Mouse (Mus musculus): ENCODE results near the gene Ifnab. TPM values are rescaled to one million over a fixed set of nuclear protein-coding genes. Genes with fewer than 3 reads are reported as not detected.

The Ifnab gene
- polyA plus RNA-seq, 1 experiment from 2014 or later, result not detected

DNA sequence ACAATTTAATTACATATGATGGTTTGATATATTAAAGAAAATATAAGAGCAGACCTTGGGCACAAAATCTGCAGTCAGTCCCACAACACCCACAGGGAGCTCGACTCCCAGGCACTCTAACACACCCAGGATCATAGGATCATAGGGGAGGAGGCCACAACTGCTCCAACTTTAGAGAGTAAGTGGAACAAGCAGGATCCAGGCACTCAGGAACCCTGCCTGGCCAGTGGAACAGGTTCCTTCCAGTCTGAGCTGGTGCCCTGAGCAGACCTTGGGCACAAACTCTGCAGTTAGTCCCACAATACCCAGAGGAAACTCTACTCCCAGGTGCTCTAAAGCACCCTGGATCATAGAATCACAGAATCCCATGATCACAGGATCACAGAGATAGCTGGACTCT lies 35.7 kb downstream of the Ifnab start:
- no peak overlapping the region for H3K9ac ChIP-seq
- 22% methylated on average over 1 of the region's 1 CpGs for WGBS (ENCODE audit: insufficient replicate concordance)
- H3K4me2 ChIP-seq, result no peak overlapping the region
- no peak overlapping the region for H3K27ac ChIP-seq (replicated peaks)
- no peak for ATAC-seq (ENCODE audit: insufficient read depth)
- H3K4me3 ChIP-seq (replicated peaks), result no peak overlapping the region
- H3K27me3 ChIP-seq, result no peaks in the 10 kb centered on the region
- no peaks in the 10 kb centered on the region for H3K9me3 ChIP-seq (replicated peaks)
- H3K36me3 ChIP-seq (replicated peaks), result no peaks in the 10 kb centered on the region
- no peaks in the 10 kb centered on the region for H3K4me1 ChIP-seq (replicated peaks)

DNA sequence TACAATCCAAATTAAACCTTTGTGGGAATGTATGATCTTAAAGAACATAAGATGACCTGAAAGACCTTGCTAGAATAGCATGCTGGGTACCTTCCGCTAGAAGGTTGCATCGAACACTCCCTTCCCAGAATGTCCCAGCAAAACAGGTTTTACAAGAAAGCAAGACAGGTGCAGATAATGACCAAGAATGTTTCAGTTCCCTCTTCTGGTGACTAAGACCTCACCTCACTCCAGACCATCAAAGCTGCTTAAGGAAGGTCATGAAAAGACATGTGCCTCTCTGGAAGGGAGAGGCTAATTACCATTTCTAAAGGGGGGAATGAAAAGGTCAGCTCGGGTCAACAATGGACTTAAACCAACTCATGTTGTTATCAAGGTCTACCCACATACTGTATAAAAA lies 37.5 kb downstream of the Ifnab start:
- Histone ChIP-seq H3K9ac (no peak overlapping the region), H3K4me1 (replicated peaks) (no peaks in the 10 kb centered on the region), H3K36me3 (replicated peaks) (no peaks in the 10 kb centered on the region), H3K4me3 (replicated peaks) (no peak overlapping the region), H3K27me3 (no peaks in the 10 kb centered on the region), H3K27ac (replicated peaks) (no peak overlapping the region), H3K4me2 (no peak overlapping the region), H3K9me3 (replicated peaks) (no peaks in the 10 kb centered on the region)
- 75% methylated on average over 3 of the region's 3 CpGs for WGBS (ENCODE audit: insufficient replicate concordance)
- no peak for ATAC-seq (ENCODE audit: insufficient read depth)

DNA sequence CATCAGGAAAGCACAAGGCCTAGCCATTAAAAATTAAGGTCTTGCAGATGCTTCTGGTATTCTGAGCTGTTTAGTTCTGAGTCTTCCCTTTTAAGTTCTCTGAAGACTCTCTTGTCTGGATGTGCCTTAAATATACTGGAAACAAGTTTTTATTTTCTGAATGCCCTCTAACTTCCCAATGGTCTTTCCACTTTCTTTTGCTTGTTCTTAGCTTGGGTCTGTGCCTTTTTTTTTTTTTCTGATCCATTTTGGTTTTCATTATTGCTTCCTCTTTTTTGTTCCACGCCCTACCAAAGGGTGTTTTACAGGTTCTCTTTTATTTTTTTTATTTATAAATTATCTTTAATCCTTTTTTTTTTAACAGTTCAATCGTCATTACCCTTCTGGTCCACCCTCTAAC lies 46.8 kb downstream of the Ifnab start, which contains the start of gene Ifna13:
Gene Ifna13, minus strand, starts transcription at position 101 of the 400 bp plus-strand sequence.
- ATAC-seq (ENCODE audit: insufficient read depth), result no peak
- WGBS (ENCODE audit: insufficient replicate concordance), result 18% methylated on average over 2 of the region's 2 CpGs

DNA sequence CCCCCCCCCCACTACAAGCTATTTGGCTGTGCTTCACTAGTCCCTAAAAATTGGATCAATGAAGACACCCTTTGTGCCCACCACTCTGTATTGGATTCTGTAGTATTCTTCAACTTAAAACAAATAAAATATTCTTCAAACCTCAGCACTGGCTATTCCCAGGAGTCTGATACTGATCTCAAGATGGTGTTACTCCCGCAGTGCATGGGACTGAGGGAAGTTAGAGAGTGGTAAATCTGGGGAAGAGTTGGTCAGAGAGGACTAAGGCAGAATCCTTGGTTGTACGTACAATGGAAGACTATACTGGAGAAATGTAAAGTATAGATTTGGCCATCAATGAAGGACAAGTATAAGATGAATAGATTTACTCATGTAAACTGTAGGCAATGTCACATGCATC lies 48.6 kb downstream of the Ifnab start:
- Histone ChIP-seq H3K4me2 (no peak overlapping the region), H3K4me1 (replicated peaks) (no peaks in the 10 kb centered on the region), H3K36me3 (replicated peaks) (no peaks in the 10 kb centered on the region), H3K9me3 (replicated peaks) (no peaks in the 10 kb centered on the region), H3K4me3 (replicated peaks) (no peak overlapping the region), H3K9ac (no peak overlapping the region), H3K27ac (replicated peaks) (no peak overlapping the region), H3K27me3 (no peaks in the 10 kb centered on the region)
- ATAC-seq (ENCODE audit: insufficient read depth), result no peak
- WGBS (ENCODE audit: insufficient replicate concordance), result 20% methylated on average over 2 of the region's 2 CpGs

More for the DNA sequence above, 46.8 kb downstream of the Ifnab start, which contains the start of gene Ifna13:
- H3K27me3 ChIP-seq, result no peaks in the 10 kb centered on the region
- H3K27ac ChIP-seq (replicated peaks), result no peak within 1 kb of the TSS
- H3K9me3 ChIP-seq (replicated peaks), result no peaks in the 10 kb centered on the region
- no peak within 1 kb of the TSS for H3K9ac ChIP-seq
- no peaks in the 10 kb centered on the region for H3K4me1 ChIP-seq (replicated peaks)
- H3K36me3 ChIP-seq (replicated peaks), result no peaks in the 10 kb centered on the region
- H3K4me3 ChIP-seq (replicated peaks), result no peak within 1 kb of the TSS
- H3K4me2 ChIP-seq, result no peak within 1 kb of the TSS

DNA sequence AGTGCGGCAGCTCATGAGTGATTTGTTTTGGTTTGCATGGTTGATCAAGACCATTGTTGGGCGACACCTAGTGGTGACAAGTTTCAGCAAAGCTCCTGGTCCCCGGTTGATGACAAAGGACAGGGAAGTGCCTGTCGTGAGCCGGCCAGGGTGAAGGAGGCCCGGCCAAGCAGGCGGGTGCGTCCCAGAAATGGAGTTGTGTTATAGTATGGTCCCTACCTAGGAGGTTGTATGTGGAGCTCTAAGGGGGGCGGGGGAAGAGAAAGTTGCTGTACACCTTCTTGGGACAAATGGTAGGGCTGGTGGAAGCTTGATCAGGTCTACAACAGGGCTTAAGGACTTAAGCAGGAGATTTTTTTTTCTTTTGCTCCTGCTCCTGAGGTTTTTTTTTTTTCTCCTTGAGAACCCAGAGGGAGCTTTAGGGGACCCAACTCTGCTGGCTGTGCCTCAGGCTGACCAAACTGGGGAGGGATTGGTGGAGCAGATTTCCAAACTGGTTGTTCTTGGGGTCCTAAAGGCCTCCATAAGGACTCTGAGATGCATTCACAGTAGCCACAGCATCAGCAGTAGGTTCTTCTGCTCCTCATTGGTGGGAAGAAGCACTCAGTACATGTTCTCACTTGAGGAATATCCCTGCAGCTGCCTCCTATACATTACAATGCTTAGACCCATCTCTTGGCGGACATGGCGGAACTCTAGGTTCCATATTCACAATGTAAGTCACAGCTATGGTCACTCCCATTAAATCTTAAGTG lies 49.9 kb downstream of the Ifnab start:
- 14% methylated on average over 11 of the region's 11 CpGs for WGBS (ENCODE audit: insufficient replicate concordance)
- ATAC-seq (ENCODE audit: insufficient read depth), result peak; percentile 73
- Histone ChIP-seq H3K4me2 (peak overlapping the region; percentile 45), H3K4me3 (replicated peaks) (peak overlapping the region; percentile 44), H3K9me3 (replicated peaks) (no peaks in the 10 kb centered on the region), H3K36me3 (replicated peaks) (no peaks in the 10 kb centered on the region), H3K27me3 (no peaks in the 10 kb centered on the region), H3K27ac (replicated peaks) (no peak overlapping the region), H3K9ac (no peak overlapping the region), H3K4me1 (replicated peaks) (no peaks in the 10 kb centered on the region)

DNA sequence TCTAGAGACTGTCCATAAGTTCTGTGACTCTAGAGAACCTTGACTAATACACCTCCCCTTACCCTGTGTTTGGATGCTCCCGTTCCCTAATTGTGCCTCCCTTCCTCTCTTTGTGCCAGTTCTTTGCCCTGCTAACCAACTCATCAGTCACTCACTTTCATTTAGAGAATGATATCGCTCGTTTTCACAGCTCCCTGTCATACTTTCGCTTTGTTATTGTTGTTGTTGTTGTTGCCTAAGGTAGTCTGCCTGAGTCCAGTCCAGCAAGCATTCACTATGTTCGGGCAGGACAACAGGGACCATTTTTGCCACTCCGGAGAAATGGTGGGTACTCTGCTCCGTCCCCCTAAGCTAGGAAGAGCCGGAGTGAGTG lies 50.5 kb downstream of the Ifnab start:
- Histone ChIP-seq H3K36me3 (replicated peaks) (no peaks in the 10 kb centered on the region), H3K4me1 (replicated peaks) (no peaks in the 10 kb centered on the region), H3K27ac (replicated peaks) (no peak overlapping the region), H3K9me3 (replicated peaks) (no peaks in the 10 kb centered on the region), H3K9ac (no peak overlapping the region), H3K4me3 (replicated peaks) (peak overlapping the region; percentile 44), H3K27me3 (no peaks in the 10 kb centered on the region), H3K4me2 (peak overlapping the region; percentile 45)
- 46% methylated on average over 8 of the region's 8 CpGs for WGBS (ENCODE audit: insufficient replicate concordance)
- ATAC-seq (ENCODE audit: insufficient read depth), result no peak

Other genes starting within 250 kb of the Ifnab start
- gene Ifnb1, start 168.6 kb downstream of the Ifnab start, polyA plus RNA-seq (2015; fragmentation: Nextera tagmentation; extraction: Ambion mirVana), result not detected in 2 replicates
- gene Ifna15, start 133.1 kb downstream of the Ifnab start, polyA plus RNA-seq (2015; fragmentation: Nextera tagmentation; extraction: Ambion mirVana), result not detected in 2 replicates
- not detected in 2 replicates for gene Ifna14, start 119.6 kb downstream of the Ifnab start, polyA plus RNA-seq (2015; fragmentation: Nextera tagmentation; extraction: Ambion mirVana)
- not detected in 2 replicates for gene Ifna9, start 99.0 kb downstream of the Ifnab start, polyA plus RNA-seq (2015; fragmentation: Nextera tagmentation; extraction: Ambion mirVana)
- gene Ifna12, start 88.0 kb downstream of the Ifnab start, polyA plus RNA-seq (2015; fragmentation: Nextera tagmentation; extraction: Ambion mirVana), result not detected in 2 replicates
- not detected in 2 replicates for gene C87499, start 56.9 kb downstream of the Ifnab start, polyA plus RNA-seq (2015; fragmentation: Nextera tagmentation; extraction: Ambion mirVana)
- gene Ifna13, start 46.9 kb downstream of the Ifnab start, polyA plus RNA-seq (2015; fragmentation: Nextera tagmentation; extraction: Ambion mirVana), result not detected in 2 replicates
- not detected in 2 replicates for gene Ifna16, start 14.4 kb downstream of the Ifnab start, polyA plus RNA-seq (2015; fragmentation: Nextera tagmentation; extraction: Ambion mirVana)
- not detected in 2 replicates for gene Ifna2, start 7.4 kb downstream of the Ifnab start, polyA plus RNA-seq (2015; fragmentation: Nextera tagmentation; extraction: Ambion mirVana)
- 0.20 and 0.51 TPM in 2 replicates for gene Gm26566, start 30.4 kb upstream of the Ifnab start, polyA plus RNA-seq (2015; fragmentation: Nextera tagmentation; extraction: Ambion mirVana)
- 22.3 and 22.6 TPM in 2 replicates for gene Klhl9, start 31.1 kb upstream of the Ifnab start, polyA plus RNA-seq (2015; fragmentation: Nextera tagmentation; extraction: Ambion mirVana)
- gene Gm13271, start 63.5 kb upstream of the Ifnab start, polyA plus RNA-seq (2015; fragmentation: Nextera tagmentation; extraction: Ambion mirVana), result not detected in 2 replicates
- not detected in 2 replicates for gene Gm13283, start 68.8 kb upstream of the Ifnab start, polyA plus RNA-seq (2015; fragmentation: Nextera tagmentation; extraction: Ambion mirVana)
- not detected in 2 replicates for gene Gm13290, start 82.5 kb upstream of the Ifnab start, polyA plus RNA-seq (2015; fragmentation: Nextera tagmentation; extraction: Ambion mirVana)
- gene Gm13289, start 85.6 kb upstream of the Ifnab start, polyA plus RNA-seq (2015; fragmentation: Nextera tagmentation; extraction: Ambion mirVana), result not detected in 2 replicates
- not detected in 2 replicates for gene Gm13272, start 88.5 kb upstream of the Ifnab start, polyA plus RNA-seq (2015; fragmentation: Nextera tagmentation; extraction: Ambion mirVana)
- not detected in 2 replicates for gene Ifnz, start 90.8 kb upstream of the Ifnab start, polyA plus RNA-seq (2015; fragmentation: Nextera tagmentation; extraction: Ambion mirVana)
- not detected in 2 replicates for gene Gm13276, start 94.3 kb upstream of the Ifnab start, polyA plus RNA-seq (2015; fragmentation: Nextera tagmentation; extraction: Ambion mirVana)
- not detected in 2 replicates for gene Gm13277, start 97.3 kb upstream of the Ifnab start, polyA plus RNA-seq (2015; fragmentation: Nextera tagmentation; extraction: Ambion mirVana)
- not detected in 2 replicates for gene Gm13278, start 100.2 kb upstream of the Ifnab start, polyA plus RNA-seq (2015; fragmentation: Nextera tagmentation; extraction: Ambion mirVana)
- gene Gm13275, start 103.1 kb upstream of the Ifnab start, polyA plus RNA-seq (2015; fragmentation: Nextera tagmentation; extraction: Ambion mirVana), result not detected in 2 replicates
- not detected in 2 replicates for gene Gm13279, start 106.0 kb upstream of the Ifnab start, polyA plus RNA-seq (2015; fragmentation: Nextera tagmentation; extraction: Ambion mirVana)
- gene Gm13285, start 108.3 kb upstream of the Ifnab start, polyA plus RNA-seq (2015; fragmentation: Nextera tagmentation; extraction: Ambion mirVana), result 0.20 TPM in 1 of 2 replicates, not detected in the other
- not detected in 2 replicates for gene Gm13287, start 111.9 kb upstream of the Ifnab start, polyA plus RNA-seq (2015; fragmentation: Nextera tagmentation; extraction: Ambion mirVana)
- not detected in 2 replicates for gene Gm13288, start 114.2 kb upstream of the Ifnab start, polyA plus RNA-seq (2015; fragmentation: Nextera tagmentation; extraction: Ambion mirVana)
- not detected in 2 replicates for gene Ifna7, start 124.9 kb upstream of the Ifnab start, polyA plus RNA-seq (2015; fragmentation: Nextera tagmentation; extraction: Ambion mirVana)
- gene Ifna11, start 128.6 kb upstream of the Ifnab start, polyA plus RNA-seq (2015; fragmentation: Nextera tagmentation; extraction: Ambion mirVana), result not detected in 2 replicates
- not detected in 2 replicates for gene Ifna6, start 136.1 kb upstream of the Ifnab start, polyA plus RNA-seq (2015; fragmentation: Nextera tagmentation; extraction: Ambion mirVana)
- gene Ifna5, start 144.2 kb upstream of the Ifnab start, polyA plus RNA-seq (2015; fragmentation: Nextera tagmentation; extraction: Ambion mirVana), result not detected in 2 replicates
- gene Ifna4, start 150.5 kb upstream of the Ifnab start, polyA plus RNA-seq (2015; fragmentation: Nextera tagmentation; extraction: Ambion mirVana), result not detected in 2 replicates
- not detected in 2 replicates for gene Ifna1, start 158.7 kb upstream of the Ifnab start, polyA plus RNA-seq (2015; fragmentation: Nextera tagmentation; extraction: Ambion mirVana)
- not detected in 2 replicates for gene Ifne, start 188.8 kb upstream of the Ifnab start, polyA plus RNA-seq (2015; fragmentation: Nextera tagmentation; extraction: Ambion mirVana)